ENCODE assay signal across 10 mouse cellular contexts in genomic region chr2:144009081-144009480, GRCm38 (mm10). TPM values are rescaled to one million over a fixed set of nuclear protein-coding genes. Genes with fewer than 3 reads are reported as not detected.
DNase-seq lines count a peak whose midpoint lies in the region; ATAC-seq and TF ChIP-seq lines count a peak whose summit lies in the region.
"Had no signal": no experiment of that assay in that cellular context is flagged by ENCODE, and none has a peak within 500 bp of the region (broad histone marks: within the 10 kb centered on the region; RNA-seq: fewer than 3 reads in every experiment).

No protein-coding gene starts in this region.

- peak overlapping the region; percentile 54 for H3K9ac ChIP-seq in liver, adult 2 months (ENCODE audit: low read depth, low read length)
- H3K9ac ChIP-seq in embryonic facial prominence, embryonic 11.5 days (replicated peaks; ENCODE audit: low read length) = no peak overlapping the region
- no peak overlapping the region for H3K9ac ChIP-seq in intestine, postnatal 0 days (ENCODE audit: low read depth, low read length)
- H3K9ac ChIP-seq in neural tube, embryonic 14.5 days (replicated peaks; ENCODE audit: low read depth, low read length) = no peak overlapping the region
- H3K9ac ChIP-seq: forebrain, postnatal 0 days had no signal

- peak overlapping the region; percentile 82 for H3K27ac ChIP-seq in liver, adult 2 months (replicated peaks; ENCODE audit: insufficient read depth, low read depth, low read length)
- H3K27ac ChIP-seq in embryonic facial prominence, embryonic 11.5 days (replicated peaks; ENCODE audit: low read depth, low read length) = no peak overlapping the region
- H3K27ac ChIP-seq in intestine, postnatal 0 days (ENCODE audit: low read depth, low read length) = peak overlapping the region; percentile 100
- H3K27ac ChIP-seq in neural tube, embryonic 14.5 days (ENCODE audit: low read depth, low read length) = no peak overlapping the region

- WGBS in liver, adult 2 months = 4% methylated on average over 1 of the region's 1 CpGs
- WGBS in embryonic facial prominence, embryonic 11.5 days = 92% methylated on average over 1 of the region's 1 CpGs
- 30% methylated on average over 1 of the region's 1 CpGs for WGBS in intestine, postnatal 0 days
- 75% methylated on average over 1 of the region's 1 CpGs for WGBS in neural tube, embryonic 14.5 days

- no peak for ATAC-seq in embryonic facial prominence, embryonic 11.5 days (replicated peaks; ENCODE audit: insufficient number of reproducible peaks, low FRiP score, low TSS enrichment, low read depth)
- ATAC-seq in intestine, postnatal 0 days = no peak
- ATAC-seq in neural tube, embryonic 14.5 days (ENCODE audit: low read depth) = no peak
- ATAC-seq: forebrain, postnatal 0 days had no signal

- TF ChIP-seq POLR2A in liver, adult 2 months (IDR thresholded peaks at IDR 0.05; ENCODE audit: extremely low read depth, insufficient read depth, low read length) = no peak

- peaks cover 46% of the 10 kb centered on the region for H3K4me1 ChIP-seq in liver, adult 2 months (ENCODE audit: control insufficient read depth, insufficient read depth, low read length)
- no peaks in the 10 kb centered on the region; the same call in 1 of the 2 replicates for H3K4me1 ChIP-seq in embryonic facial prominence, embryonic 11.5 days (ENCODE audit: control insufficient read depth, insufficient read depth, low read length)
- H3K4me1 ChIP-seq in intestine, postnatal 0 days (replicated peaks; ENCODE audit: control insufficient read depth, insufficient read depth, low read length) = peaks cover 27% of the 10 kb centered on the region; the same call in 1 of the 2 replicates
- no peaks in the 10 kb centered on the region for H3K4me1 ChIP-seq in neural tube, embryonic 14.5 days (ENCODE audit: control insufficient read depth, insufficient read depth, low read length)

- H3K4me2 ChIP-seq in embryonic facial prominence, embryonic 11.5 days (ENCODE audit: low read depth, low read length) = peak overlapping the region; percentile 71; the same call in 1 of the 2 replicates
- peak overlapping the region; percentile 81 for H3K4me2 ChIP-seq in intestine, postnatal 0 days (replicated peaks; ENCODE audit: low read depth)
- H3K4me2 ChIP-seq in neural tube, embryonic 14.5 days (ENCODE audit: low read depth, low read length) = peak overlapping the region; percentile 54

- peak overlapping the region; percentile 17 for H3K4me3 ChIP-seq in liver, adult 2 months (ENCODE audit: insufficient read depth, low read depth, low read length)
- no peak overlapping the region; the same call in 1 of the 2 replicates for H3K4me3 ChIP-seq in embryonic facial prominence, embryonic 11.5 days (ENCODE audit: low read depth, low read length)
- H3K4me3 ChIP-seq in intestine, postnatal 0 days (ENCODE audit: low read depth, low read length) = peak overlapping the region; percentile 99; the same call in 1 of the 2 replicates
- 0 out of 2 replicates have a peak overlapping the region, but pooled peaks have one; percentile 86 for H3K4me3 ChIP-seq in neural tube, embryonic 14.5 days (ENCODE audit: low read depth, low read length)

- H3K36me3 ChIP-seq in liver, adult 2 months (ENCODE audit: control insufficient read depth, insufficient read depth, low read length) = peaks cover 2% of the 10 kb centered on the region; the same call in 1 of the 2 replicates
- H3K36me3 ChIP-seq in embryonic facial prominence, embryonic 11.5 days (replicated peaks; ENCODE audit: control insufficient read depth, insufficient read depth, low read depth, low read length) = no peaks in the 10 kb centered on the region
- H3K36me3 ChIP-seq in intestine, postnatal 0 days (ENCODE audit: control insufficient read depth, insufficient read depth) = 0 out of 2 replicates have a peak, but pooled peaks cover 6% of the 10 kb centered on the region
- no peaks in the 10 kb centered on the region for H3K36me3 ChIP-seq in neural tube, embryonic 14.5 days (ENCODE audit: control insufficient read depth, insufficient read depth, low read length)

- no peak for DNase-seq in liver, adult 2 months (ENCODE audit: extremely low read depth, low read depth, low spot score)
- DNase-seq in liver = no peak
- DNase-seq in embryonic facial prominence, embryonic 11.5 days (ENCODE audit: low spot score) = no peak
- DNase-seq in cerebellum, postnatal 10 days = no peak
- DNase-seq in cerebellum, postnatal 36 days = no peak
- no peak for DNase-seq in layer of hippocampus, postnatal 14 days (ENCODE audit: low spot score in 2 of 2)
- DNase-seq: forebrain, postnatal 0 days had no signal

- no peak for TF ChIP-seq CTCF in liver, adult 2 months (IDR thresholded peaks at IDR 0.05; ENCODE audit: low read depth, low read length)
- no peak for TF ChIP-seq CTCF in intestine, postnatal 0 days (IDR thresholded peaks at IDR 0.05; ENCODE audit: low read depth)

- no peaks in the 10 kb centered on the region for H3K9me3 ChIP-seq in embryonic facial prominence, embryonic 11.5 days (replicated peaks; ENCODE audit: control insufficient read depth, low read length)
- no peaks in the 10 kb centered on the region for H3K9me3 ChIP-seq in intestine, postnatal 0 days (ENCODE audit: control insufficient read depth)
- H3K9me3 ChIP-seq in neural tube, embryonic 14.5 days (ENCODE audit: control insufficient read depth, low read length) = no peaks in the 10 kb centered on the region

- H3K79me2 ChIP-seq in liver, adult 2 months (ENCODE audit: control insufficient read depth, insufficient read depth, low read length) = peaks cover 35% of the 10 kb centered on the region

- H3K27me3 ChIP-seq in liver, adult 2 months (ENCODE audit: control insufficient read depth, insufficient read depth, low read length) = no peaks in the 10 kb centered on the region
- no peaks in the 10 kb centered on the region for H3K27me3 ChIP-seq in embryonic facial prominence, embryonic 11.5 days (ENCODE audit: control insufficient read depth, insufficient read depth, low read length)
- no peaks in the 10 kb centered on the region for H3K27me3 ChIP-seq in intestine, postnatal 0 days (replicated peaks; ENCODE audit: control insufficient read depth, insufficient read depth, low read length)
- H3K27me3 ChIP-seq in neural tube, embryonic 14.5 days (ENCODE audit: control insufficient read depth, insufficient read depth, low read length) = no peaks in the 10 kb centered on the region

RNA-seq across cellular contexts. Expression of gene Rrbp1, which starts 2.0 kb away (rescaled TPM):
- 141 and 147 TPM in 2 replicates for total RNA-seq in liver, adult 2 months (2014; rRNA removed)
- 67.4 and 109 TPM in 2 replicates for polyA plus RNA-seq in liver, adult 2 months (2012; rRNA removed)
- 41.8 and 46.9 TPM in 2 replicates for polyA plus RNA-seq in embryonic facial prominence, embryonic 11.5 days (2014; fragmentation: Nextera tagmentation; extraction: Ambion mirVana)
- 156 and 166 TPM in 2 replicates for polyA plus RNA-seq in intestine, postnatal 0 days (2015; fragmentation: Nextera tagmentation; extraction: Ambion mirVana)
- polyA plus RNA-seq in neural tube, embryonic 14.5 days (2014; fragmentation: Nextera tagmentation; extraction: Ambion mirVana) = 32.7 and 46.0 TPM in 2 replicates
- 10 to 100 TPM; 86.8 to 90.1 TPM for total RNA-seq in layer of hippocampus, postnatal 14 days (2021)

RNA-seq across cellular contexts. Expression of gene Banf2, which starts 23.8 kb away (rescaled TPM):
- not detected in 2 replicates for total RNA-seq in liver, adult 2 months (2014; rRNA removed)
- not detected in 2 replicates for polyA plus RNA-seq in liver, adult 2 months (2012; rRNA removed)
- polyA plus RNA-seq in embryonic facial prominence, embryonic 11.5 days (2014; fragmentation: Nextera tagmentation; extraction: Ambion mirVana) = not detected in 2 replicates
- polyA plus RNA-seq in intestine, postnatal 0 days (2015; fragmentation: Nextera tagmentation; extraction: Ambion mirVana) = not detected in 2 replicates
- polyA plus RNA-seq in neural tube, embryonic 14.5 days (2014; fragmentation: Nextera tagmentation; extraction: Ambion mirVana) = not detected in 2 replicates
- total RNA-seq in layer of hippocampus, postnatal 14 days (2021) = not detected
- total RNA-seq: adrenal gland, adult 18-20 months; forebrain, postnatal 0 days had no signal
- polyA plus RNA-seq: forebrain, postnatal 0 days had no signal

Comparison
In these comparisons a context has a peak if more than half of its experiments do, and no peak if none do; other contexts are left out.
1. H3K27ac ChIP-seq: peak in liver, adult 2 months (single experiment) and intestine, postnatal 0 days (single experiment); none in embryonic facial prominence, embryonic 11.5 days (single experiment) and neural tube, embryonic 14.5 days (single experiment).
2. Peak in every context shown above with its lines, with median percentiles within 50 percentile points of each other: H3K4me2 ChIP-seq.